Mouse (Mus musculus) testis, adult 2 months (tissue): Measurements from ENCODE around the gene Cabp2. TPM values are rescaled to one million over a fixed set of nuclear protein-coding genes. Genes with fewer than 3 reads are reported as not detected.

Experiments used
- H3K27ac ChIP-seq: fragments of 200-500 bp; 2 replicates; pipeline ENCODE4 v1.5.1; 2012; ENCODE audit warnings: low read depth, low read length; ENCODE audit not compliant: control insufficient read depth, insufficient read depth
- H3K27me3 ChIP-seq: fragments of 200-500 bp; 2 replicates; pipeline ENCODE4 v1.6.1; 2012; ENCODE audit warnings: mild to moderate bottlenecking, low read length, moderate library complexity; ENCODE audit not compliant: control insufficient read depth, insufficient read depth
- H3K36me3 ChIP-seq: fragments of 200-500 bp; 2 replicates; pipeline ENCODE4 v1.6.1; 2012; ENCODE audit warnings: mild to moderate bottlenecking, low read length; ENCODE audit not compliant: control insufficient read depth, insufficient read depth
- H3K4me1 ChIP-seq: fragments of 200-500 bp; 2 replicates; pipeline ENCODE4 v1.6.1; 2012; ENCODE audit warnings: low read length; ENCODE audit not compliant: control insufficient read depth, insufficient read depth
- H3K4me3 ChIP-seq: fragments of 200-500 bp; 2 replicates; pipeline ENCODE4 v1.5.1; 2012; ENCODE audit warnings: low read depth, mild to moderate bottlenecking, low read length, moderate library complexity, mixed read lengths; ENCODE audit not compliant: control insufficient read depth
- CTCF ChIP-seq: fragments of 200-500 bp; IDR thresholded peaks from 2 replicates; pipeline ENCODE4 v1.5.1; 2012; ENCODE audit warnings: low read depth, mild to moderate bottlenecking, inconsistent platforms, low read length, moderate library complexity; ENCODE audit not compliant: control insufficient read depth, insufficient read depth, insufficient replicate concordance
- POLR2A ChIP-seq: fragments of 200-500 bp; IDR thresholded peaks from 2 replicates; pipeline ENCODE4 v1.6.1; 2012; ENCODE audit warnings: low read depth, mild to moderate bottlenecking, inconsistent platforms, low read length, moderate library complexity; ENCODE audit not compliant: control insufficient read depth
- polyA plus RNA-seq: library from polyadenylated mRNA; depleted of rRNA; stranded (reverse); fragments of >200 nt; gene quantifications from 2 replicates; pipeline ENCODE4 v1.2.3, GENCODE M21; 2012

Gene Cabp2
- polyA plus RNA-seq, 1 experiment: not detected

DNA sequence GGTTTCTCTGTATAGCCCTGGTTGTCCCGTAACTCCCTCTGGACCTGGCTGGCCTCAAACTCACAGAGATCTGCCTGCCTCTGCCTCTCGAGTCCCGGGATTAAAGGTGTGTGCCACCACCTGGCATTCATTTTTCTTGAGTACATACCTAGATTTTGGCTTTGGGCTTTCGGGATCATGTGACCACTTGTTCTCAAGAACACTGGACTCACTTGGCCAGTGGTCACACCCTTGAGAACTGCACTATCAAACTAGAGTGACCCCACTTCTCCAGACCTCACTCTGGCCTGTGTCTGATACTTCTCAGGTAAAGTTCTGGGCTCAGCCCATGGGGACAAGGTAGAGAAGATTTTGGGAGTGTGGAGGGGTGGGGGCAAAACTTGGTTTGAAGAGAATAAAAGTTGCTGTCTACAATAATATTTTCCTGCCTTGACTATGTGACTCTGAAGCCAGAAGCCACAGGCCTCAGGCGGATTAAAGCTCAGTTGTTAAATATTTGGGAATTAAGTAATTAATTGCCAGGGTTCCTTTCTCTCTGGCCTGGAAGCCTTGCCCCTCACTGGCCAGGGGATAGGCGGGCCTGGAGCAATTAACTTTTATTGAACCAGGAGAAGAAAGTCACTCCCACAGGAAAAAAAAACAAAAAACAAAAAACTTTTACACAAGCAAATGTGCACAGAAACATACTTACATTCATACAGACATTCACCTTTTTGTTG lies 8.5 kb upstream of the Cabp2 start:
- Histone ChIP-seq H3K27ac (no peak overlapping the region), H3K27me3 (no peaks in the 10 kb centered on the region), H3K4me1 (peaks cover 2% of the 10 kb centered on the region; the same call in 1 of the 2 replicates), H3K36me3 (no peaks in the 10 kb centered on the region), H3K4me3 (no peak overlapping the region)
- TF ChIP-seq CTCF: no peak
- no peak for TF ChIP-seq POLR2A

DNA sequence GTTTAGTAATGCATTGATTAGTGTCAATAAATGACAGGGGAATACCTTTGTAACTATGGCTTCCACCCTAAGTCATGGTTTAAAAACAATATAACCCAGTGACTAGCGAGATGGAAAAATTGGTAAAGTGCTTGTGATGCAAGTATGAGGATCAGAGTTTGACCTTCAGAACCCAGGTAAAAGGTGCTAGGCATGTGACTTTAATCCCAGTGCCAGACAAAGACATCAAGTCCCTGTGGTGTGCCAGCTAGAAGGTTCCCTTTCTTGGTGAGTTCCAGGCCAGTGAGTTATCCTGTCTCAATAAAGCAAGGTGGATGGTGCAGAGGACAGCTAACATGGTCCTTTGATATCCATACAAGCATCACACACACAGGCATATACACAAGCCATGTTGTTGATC lies 5.8 kb upstream of the Cabp2 start:
- H3K4me3 ChIP-seq: no peak overlapping the region
- no peaks in the 10 kb centered on the region for H3K27me3 ChIP-seq
- no peak overlapping the region for H3K27ac ChIP-seq
- no peaks in the 10 kb centered on the region for H3K36me3 ChIP-seq
- H3K4me1 ChIP-seq: peaks cover 2% of the 10 kb centered on the region; the same call in 1 of the 2 replicates
- TF ChIP-seq POLR2A (no peak), CTCF (no peak)

DNA sequence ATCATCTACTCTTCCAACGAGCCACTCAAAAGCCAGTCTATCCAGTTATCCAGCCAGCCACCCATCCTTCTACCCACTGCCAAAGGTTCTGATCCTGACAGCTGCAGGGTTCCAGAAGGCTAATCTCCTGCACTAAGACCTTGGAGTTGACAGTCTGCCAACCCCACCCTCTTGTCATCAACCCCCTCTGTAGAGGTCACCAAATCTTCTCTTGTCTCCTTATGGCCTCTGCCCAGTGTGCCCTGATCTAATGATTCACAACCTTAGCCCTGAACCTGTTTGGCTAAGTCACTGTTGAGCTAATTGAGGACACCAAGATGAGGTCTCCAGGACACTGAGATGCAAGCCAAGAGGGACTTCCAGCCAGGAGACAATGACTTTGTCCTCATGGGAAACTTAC lies 1.8 kb upstream of the Cabp2 start:
- H3K4me3 ChIP-seq: no peak overlapping the region
- no peak for TF ChIP-seq CTCF
- H3K27ac ChIP-seq: no peak overlapping the region
- no peaks in the 10 kb centered on the region for H3K36me3 ChIP-seq
- H3K27me3 ChIP-seq: no peaks in the 10 kb centered on the region
- no peaks in the 10 kb centered on the region for H3K4me1 ChIP-seq

DNA sequence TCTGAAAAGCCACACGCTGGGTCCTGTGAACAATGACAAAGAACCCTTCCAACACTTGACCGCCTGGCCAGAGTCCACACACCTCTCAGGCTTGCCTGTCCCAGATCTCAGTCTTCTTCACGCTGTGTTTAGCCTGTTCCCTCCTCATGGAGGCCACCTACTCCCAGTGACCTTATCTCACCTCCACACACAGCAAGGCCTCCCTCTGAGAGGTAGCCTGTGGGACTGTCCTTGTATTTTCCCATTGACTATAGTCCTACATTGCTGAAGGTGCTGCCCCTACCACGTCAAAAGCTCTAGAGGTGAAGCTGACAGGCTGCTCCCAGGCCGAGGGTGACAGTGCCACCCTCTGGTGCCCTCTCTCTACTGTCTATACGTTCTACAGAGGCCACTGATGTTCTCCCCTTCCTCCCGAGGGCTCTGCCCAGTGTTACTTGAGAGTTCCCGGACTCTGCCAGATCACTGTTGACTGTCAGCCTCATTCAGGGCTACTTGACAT lies 818 bp upstream of the Cabp2 start:
- H3K36me3 ChIP-seq: no peaks in the 10 kb centered on the region
- no peak overlapping the region for H3K27ac ChIP-seq
- H3K4me1 ChIP-seq: no peaks in the 10 kb centered on the region
- H3K27me3 ChIP-seq: no peaks in the 10 kb centered on the region
- H3K4me3 ChIP-seq: no peak overlapping the region
- no peak for TF ChIP-seq POLR2A
- TF ChIP-seq CTCF: no peak

GRCm38 (mm10) chr19:4082219-4082965 lies 1.0 kb downstream of the Cabp2 start:
- H3K4me3 ChIP-seq: no peak overlapping the region
- H3K27ac ChIP-seq: no peak overlapping the region
- TF ChIP-seq CTCF (no peak), POLR2A (no peak)
- no peaks in the 10 kb centered on the region for H3K4me1 ChIP-seq
- H3K36me3 ChIP-seq: no peaks in the 10 kb centered on the region
- no peaks in the 10 kb centered on the region for H3K27me3 ChIP-seq

GRCm38 (mm10) chr19:4083316-4083715 lies 1.9 kb downstream of the Cabp2 start:
- Histone ChIP-seq H3K36me3 (no peaks in the 10 kb centered on the region), H3K27me3 (no peaks in the 10 kb centered on the region), H3K27ac (no peak overlapping the region), H3K4me1 (no peaks in the 10 kb centered on the region), H3K4me3 (no peak overlapping the region)
- no peak for TF ChIP-seq POLR2A
- TF ChIP-seq CTCF: no peak

DNA sequence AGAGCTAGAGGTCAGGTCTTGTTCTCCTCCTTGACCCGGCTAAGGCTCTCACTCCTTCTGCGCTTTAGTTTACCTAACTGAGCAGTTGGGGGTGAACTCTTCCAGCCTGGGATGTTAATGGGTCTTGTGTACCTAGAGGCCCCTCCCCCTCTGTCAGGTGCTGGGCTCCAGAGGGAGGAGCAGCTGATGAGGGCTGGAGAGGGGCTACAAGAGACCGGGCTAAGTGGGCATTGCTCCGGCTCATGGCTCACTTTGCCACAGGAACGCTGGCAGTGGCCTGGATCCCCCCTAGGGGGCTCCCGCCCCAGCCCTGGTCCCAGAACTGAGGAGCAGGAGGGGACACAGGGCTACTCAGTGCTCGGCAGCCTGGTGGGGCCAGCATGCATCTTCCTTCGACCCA lies 2.4 kb downstream of the Cabp2 start:
- Histone ChIP-seq H3K36me3 (no peaks in the 10 kb centered on the region), H3K27me3 (no peaks in the 10 kb centered on the region), H3K4me1 (no peaks in the 10 kb centered on the region), H3K27ac (no peak overlapping the region), H3K4me3 (no peak overlapping the region)
- TF ChIP-seq CTCF: no peak
- no peak for TF ChIP-seq POLR2A

- TF ChIP-seq POLR2A: no peak
- TF ChIP-seq CTCF: peak; percentile 8; the same call in 1 of the 2 replicates
- no peaks in the 10 kb centered on the region for H3K4me1 ChIP-seq
- H3K27me3 ChIP-seq: no peaks in the 10 kb centered on the region
- H3K36me3 ChIP-seq: no peaks in the 10 kb centered on the region
- H3K4me3 ChIP-seq: no peak overlapping the region
- no peak overlapping the region for H3K27ac ChIP-seq
Measured at GRCm38 (mm10) chr19:4084984-4085383, 3.6 kb downstream of the Cabp2 start.
